Mouse (Mus musculus) frontal cortex, postnatal 14 days (tissue): Measurements from ENCODE around the gene Sirt4.

ENCODE experiments used
- DNase-seq, 2 experiments: peaks; one replicate each; pipeline ENCODE4 v3.0.0; 2022; ENCODE audit warnings: low spot score in 2 of 2

The Sirt4 gene

DNA sequence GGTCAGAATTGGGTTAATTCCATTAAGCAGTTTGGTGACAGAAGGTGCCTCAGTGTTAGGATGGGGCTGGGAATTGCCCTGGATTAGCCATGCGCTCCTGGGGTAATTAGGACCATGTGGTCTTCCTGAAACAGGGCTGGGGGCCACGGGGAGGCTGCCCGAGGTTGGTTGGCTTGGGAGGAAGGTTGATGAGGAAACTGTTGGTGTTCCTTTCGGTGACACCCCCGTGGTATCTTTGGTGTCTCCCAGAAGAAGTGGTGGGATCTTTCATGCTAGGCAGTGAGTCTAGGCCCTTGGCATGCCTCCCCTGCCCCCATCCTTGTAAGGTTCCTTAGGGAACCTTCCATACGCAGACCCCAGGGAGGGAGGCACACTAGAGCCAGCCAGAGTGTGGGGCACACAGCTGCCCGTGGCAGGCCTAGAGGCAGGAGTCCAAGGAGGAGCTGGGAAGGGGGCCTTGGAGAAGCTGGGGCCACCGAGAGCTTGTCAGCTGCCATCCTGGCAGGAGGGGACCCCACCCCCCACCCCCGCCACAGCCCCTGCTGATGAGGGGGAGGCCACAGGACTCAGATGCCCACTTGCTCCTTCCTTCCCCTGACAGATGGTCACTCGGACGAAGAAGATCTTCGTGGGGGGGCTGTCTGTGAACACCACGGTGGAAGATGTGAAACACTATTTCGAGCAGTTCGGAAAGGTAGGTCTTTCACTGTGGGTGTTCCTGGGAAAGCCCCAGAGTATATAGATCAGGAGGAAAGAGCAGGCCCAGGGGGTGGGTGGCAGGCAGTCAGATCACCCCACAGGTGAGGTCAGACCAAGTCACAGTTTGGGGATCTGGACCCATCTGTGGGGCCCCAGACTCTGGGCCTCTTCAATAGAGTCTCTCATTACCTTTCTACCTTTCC is 49.4 kb downstream of the Sirt4 start:
- DNase-seq: no peak

DNA sequence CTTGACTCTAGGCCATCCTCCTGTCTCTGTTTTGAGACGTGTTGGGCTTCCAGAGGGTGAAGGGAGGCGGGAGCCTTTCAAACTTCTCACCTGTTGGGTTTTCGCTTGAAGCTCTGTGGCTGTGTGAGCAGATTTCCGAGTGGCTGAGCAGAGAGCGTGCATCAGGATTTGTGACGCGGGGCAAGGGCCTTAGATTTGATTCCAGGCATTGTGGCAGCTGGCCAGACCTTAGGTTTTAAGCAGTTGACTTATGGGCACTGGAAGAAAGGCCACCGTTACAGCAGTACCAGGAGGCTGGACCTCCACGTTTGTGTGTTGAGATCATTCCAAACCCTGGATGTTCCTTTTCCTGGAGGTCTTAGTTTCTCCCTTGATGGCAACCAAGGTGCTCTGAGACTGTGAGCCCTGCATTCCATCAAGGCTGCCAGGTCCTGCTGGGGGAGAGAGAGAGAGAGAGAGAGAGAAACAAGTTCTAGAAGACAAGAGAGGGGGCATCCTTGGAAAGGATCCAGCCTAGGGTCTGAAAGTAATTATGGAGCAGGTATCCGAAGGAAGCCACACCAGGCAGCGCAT is 50.2 kb downstream of the Sirt4 start:
- no peak for DNase-seq

DNA sequence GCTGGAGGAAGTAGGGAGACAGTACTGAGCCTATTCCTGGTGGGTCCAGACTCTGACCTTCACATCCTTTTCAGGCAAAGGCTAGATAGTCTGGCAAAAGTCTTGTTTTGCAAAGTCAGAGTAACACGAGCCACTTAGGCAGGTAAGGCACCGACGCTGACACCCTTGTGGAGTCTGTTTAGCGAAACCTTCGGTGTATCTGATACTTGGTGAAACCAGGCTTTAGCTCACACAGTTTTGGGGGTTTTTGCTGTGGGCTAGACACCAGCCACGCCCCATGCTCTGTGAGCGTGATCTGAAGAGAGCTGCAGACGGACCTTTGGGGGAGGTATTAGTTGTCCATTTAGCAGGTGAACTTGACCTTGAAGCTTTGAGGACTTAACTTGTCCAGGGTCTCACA is 51.3 kb downstream of the Sirt4 start:
- DNase-seq: no peak

DNA sequence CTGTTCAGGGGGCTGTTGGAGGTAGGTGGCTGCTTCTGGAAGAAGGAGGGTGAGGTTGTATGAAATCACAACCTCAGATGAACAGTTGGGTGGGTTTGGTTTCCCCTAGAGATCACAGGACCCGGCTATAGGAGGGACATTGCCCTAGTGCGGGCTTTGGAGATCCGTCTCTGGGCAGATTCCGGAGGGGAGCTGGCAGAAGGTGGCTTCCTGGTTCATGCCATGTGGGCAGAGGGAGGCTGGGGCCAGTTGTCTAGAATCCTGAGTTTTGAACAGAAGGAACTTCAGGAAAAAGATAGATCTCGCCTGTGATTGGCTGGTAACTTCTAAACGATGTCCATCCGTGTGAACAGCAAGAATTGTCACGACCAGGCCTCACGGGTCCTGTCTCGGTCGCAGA is 52.1 kb downstream of the Sirt4 start:
- no peak for DNase-seq

DNA sequence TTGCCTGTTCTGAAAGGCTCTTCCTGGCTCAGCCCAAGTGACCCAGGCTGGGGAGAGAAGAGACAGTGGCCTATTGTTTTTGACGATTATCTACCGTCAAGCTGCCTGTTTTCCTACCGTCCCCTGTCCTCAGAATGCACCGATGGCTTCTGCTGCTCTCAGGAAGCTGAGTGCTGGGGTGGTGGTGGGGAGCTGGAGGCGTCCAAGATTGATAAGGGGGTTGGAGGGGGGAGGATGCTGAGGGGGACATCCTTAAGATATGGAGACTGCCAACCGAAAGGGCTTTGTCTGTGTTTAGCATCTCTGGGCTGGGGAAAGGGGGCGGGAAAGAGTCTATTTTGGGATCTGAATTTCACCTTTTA is 52.6 kb downstream of the Sirt4 start:
- DNase-seq: no peak

DNA sequence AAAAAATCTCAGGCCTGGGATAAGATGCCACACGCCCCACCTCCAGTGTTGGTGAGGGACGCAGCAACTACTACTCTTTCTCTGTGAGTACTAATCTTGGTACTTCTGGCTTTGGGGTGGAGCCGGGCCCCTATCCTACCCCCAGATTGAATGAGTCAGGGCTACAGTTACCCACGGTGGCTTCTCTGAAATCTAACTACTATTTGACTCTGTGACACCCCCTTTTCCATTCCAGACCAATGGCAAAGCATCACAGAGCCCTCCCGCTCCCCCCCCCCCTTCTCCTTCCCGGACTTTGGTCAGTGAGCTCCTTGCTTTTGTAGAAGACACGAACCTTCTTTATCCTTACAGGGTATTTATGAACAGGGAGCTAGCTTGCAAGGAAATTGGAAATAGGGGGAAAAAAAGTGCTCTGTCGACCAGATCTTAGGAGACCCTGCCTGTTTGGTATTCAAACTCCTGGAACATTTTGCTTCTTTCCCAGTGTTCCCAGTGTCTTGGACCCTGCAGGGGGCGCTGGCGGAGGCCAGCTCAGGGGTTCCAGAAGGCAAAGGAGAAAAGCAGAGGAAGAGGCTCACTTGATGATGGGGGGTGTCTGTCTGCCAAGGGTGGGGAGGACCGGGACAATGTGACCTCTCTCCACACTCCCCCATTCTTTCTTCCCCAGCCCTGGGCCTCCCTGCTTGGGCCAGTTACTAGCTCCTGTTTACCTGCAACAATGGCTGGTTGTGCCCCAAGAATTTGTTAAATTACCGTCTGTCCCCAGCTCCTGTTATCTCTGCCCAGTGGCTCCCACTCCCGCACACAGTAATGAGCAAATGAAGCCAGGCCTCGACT is 53.2 kb downstream of the Sirt4 start:
- DNase-seq: no peak

DNA sequence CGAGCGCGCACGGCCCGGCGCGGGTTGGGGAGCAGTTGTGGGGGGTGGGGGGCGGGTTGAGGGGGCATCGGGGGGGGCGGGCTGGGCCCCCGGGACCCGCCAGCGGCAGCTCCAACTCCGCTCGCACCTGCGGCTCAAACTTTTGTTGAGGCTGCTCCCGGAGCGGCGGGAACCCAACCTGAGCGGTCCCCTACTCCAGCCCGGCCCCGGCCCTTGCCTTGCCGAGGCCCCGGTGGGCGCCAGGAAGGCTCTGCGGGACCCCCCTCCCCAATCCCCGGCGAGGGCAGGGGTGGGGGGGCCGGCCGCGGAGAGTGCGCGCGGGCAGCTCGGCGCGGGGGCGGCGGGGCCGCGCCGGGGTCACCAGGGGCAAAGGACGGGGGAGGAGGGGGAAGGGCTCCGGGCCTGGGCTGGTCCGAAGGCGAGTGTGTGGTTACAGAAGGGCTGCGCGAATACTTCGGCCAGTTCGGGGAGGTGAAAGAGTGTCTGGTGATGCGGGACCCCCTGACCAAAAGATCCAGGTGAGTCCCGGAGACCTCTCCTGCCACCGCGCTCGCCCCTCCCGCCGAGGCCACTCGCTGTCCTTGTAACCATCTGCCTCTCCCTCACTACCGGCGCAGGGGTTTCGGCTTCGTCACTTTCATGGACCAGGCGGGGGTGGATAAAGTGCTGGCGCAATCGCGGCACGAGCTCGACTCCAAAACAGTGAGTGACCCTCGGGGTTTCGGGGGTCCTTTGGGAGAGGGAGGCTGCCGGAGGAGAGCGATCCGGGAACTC is 54.2 kb downstream of the Sirt4 start:
- no peak for DNase-seq

DNA sequence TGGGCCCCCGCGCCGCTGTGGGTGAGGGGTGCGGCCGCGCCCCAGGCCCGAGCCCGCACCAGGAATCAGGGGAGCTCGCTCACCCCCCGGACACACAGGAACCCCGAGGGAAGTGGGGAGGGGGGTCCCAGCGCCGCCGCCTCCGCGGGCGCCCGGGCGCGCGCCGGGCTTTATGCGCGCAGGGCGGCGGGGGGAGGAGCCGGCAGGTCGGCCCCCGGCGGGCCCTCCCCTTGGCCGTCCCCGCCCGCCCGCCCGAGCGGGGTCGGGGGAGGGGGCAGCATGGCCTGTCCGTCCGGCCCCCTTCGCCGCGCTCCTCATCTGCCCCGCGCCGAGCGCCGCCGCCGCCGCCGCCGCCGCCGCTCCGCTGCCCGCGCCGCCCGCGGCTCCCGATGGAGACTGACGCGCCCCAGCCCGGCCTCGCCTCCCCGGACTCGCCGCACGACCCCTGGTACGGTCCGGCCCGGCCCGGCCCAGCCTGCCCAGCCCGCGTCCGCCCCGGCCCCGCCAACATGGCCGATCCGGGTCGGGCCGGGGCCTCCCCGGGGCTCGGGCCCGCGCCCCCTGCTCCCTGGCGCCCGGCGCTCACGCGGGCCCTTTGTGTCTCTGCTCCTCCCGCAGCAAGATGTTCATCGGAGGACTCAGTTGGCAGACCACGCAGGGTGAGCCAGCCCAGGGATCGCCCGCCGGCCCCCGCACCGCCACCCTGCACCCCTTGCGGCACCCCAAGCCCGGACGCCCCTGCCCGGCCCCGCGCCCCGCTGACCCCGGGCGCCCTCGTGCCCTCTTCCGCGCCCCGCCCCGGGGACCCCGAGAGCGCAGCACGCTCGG is 55.0 kb downstream of the Sirt4 start, which contains the start of gene Msi1:
Msi1 (plus strand) TSS at position 241 of the 828 bp plus-strand sequence.
- DNase-seq: no peak

DNA sequence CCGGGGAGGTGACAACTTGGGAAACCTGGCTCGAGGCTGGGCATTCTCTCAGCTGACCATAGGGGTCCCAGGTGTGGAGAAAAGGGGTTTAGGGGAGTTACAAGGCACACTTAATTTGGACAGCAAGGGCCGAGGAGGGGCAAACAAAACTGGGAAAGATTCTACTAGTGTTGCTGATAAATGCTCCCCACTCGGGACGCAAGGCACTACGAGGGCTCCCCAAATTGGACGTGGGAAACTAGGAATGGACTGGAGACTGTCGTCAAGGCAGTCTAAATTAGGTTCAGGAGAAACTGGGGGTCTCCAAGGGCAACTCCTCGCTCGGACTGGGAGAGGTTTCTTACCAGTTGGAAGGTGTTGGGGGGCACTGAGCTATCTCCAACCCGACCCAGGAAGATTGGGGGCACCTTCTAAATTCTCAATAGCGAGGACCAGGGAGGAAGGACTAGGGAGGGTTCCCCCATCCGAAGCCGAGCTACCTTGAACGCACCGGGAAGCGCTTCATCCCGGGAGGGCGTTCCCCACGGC is 55.6 kb downstream of the Sirt4 start:
- no peak for DNase-seq
